Mouse (Mus musculus) embryo, embryonic 11.5 days (tissue): Measurements from ENCODE around the gene Usp13.
A peak's percentile ranks its signal among the peaks of the same experiment; 100 is the strongest.

Experiments
- DNase-seq: peaks from one replicate; pipeline ENCODE4 v3.0.0-alpha.2; 2012; ENCODE audit warnings: low read depth, low spot score

The Usp13 gene

DNA sequence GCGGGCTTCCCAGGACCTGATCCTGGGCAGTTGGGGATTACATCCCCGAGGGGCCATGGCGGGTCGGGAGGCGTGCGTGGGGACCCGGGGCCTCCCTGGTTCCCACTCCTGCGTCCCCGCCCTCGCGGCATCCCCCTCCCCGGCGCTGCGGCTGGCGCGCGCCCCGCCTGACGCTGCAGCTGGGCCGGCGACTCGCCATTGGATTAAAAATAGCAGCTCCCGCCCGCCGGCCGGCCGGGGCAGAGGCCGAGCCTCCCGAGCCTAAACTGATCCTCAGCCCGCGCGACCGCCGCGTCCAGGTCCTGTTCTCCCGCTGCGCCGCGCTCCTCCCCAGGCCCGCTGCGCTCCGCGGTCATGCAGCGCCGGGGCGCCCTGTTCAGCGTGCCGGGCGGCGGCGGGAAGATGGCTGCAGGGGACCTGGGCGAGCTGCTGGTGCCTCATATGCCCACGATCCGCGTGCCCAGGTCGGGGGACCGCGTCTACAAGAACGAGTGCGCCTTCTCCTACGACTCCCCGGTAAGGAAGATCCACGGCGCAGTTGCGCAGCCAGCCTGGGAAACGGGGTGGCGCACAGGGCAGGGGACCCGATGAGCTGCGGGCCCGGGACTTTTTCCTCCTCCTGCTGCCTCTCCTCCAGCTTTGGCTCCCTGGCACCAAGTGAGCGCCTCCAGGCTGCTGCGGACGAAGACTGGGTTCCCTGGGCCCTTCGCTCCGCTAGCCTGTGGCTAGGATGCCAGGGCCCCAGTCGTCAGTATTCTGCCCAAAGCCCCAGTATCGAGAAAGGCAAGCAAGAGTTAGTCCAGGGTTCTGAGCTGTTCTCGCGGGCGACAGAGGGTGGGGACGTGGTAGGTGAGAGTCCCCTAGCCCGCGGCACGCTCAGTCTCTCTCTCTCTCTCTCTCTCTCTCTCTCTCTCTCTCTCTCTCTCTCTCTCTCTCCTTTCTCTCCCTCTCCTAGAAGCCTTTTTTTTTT lies at the start of gene Usp13:
Usp13 (plus strand) TSS at position 190 of the 970 bp plus-strand sequence.
- peak; percentile 55 for DNase-seq

GRCm38 (mm10) chr3:32770781-32771180 lies 46.6 kb upstream of the Usp13 start:
- DNase-seq: no peak

DNA sequence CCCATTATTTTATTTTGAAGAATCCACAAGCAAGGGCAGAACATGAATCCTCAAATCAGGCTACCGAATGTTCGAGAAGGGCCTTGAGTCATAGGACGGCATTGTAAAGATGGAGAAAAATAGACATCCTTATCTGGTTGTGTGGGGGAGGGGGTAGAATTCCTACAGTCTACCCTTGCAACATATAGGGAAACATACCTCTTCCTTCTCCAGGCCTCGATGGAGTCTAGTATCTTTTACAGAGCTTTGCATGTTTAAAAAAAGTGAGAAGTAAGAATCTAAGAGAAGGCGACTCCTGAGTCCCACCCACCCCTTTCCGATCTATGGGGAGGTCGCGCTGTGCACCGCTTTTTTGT lies 367 bp upstream of the Usp13 start:
- DNase-seq: no peak

DNA sequence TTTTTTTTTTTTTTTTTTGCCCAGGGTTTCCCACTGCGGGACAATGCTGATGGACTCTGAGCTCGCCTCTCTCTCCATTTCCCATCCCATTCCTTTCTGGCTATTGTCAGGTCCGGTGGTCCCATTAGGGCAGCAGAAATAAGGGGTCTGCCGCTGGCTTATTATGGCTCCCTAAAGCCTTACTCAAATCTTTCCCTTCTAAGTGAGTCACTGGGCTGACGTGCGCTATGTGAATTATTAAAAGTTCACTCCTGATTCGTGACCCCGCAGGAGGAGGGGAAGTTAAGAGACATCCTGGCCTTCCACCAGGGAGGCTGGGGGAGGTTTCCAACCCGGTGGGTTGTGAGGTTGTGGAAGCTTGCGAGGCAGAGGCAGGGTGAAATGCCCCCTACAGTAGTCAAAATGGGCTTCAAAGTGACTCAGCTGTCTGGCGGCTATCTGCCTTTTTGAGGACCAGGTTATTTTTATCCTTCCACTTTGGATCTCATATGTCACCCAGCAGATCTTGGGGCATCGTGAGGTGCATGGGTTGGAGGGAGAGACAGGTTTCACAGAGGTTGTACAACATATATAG lies 1.1 kb downstream of the Usp13 start:
- DNase-seq: no peak

- no peak for DNase-seq
Measured at GRCm38 (mm10) chr3:32822620-32823019, 5.3 kb downstream of the Usp13 start.

- no peak for DNase-seq
Measured at GRCm38 (mm10) chr3:32824923-32825322, 7.6 kb downstream of the Usp13 start.

GRCm38 (mm10) chr3:32825964-32826479 lies 8.7 kb downstream of the Usp13 start:
- no peak for DNase-seq

GRCm38 (mm10) chr3:32826701-32827100 lies 9.4 kb downstream of the Usp13 start:
- DNase-seq: no peak

DNA sequence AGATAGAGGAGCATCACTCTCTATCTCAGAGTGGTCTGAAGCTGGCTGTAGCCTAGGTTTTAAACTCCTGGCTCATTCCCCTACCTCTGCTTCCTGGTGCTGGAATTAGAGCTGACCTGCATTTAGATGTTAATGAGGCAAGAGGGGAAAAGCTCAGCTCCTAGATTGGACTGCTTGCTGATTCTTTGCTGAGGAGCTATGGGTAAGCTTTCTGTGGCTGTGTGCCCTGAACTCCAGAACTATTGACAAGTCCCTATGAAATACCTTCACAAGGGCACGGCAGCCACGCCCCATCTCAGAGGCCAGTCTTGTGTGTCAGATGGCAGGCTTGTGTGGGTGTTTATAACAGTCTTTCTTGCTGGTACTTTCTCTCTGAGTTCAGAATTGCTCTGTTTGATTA lies 16.5 kb downstream of the Usp13 start:
- no peak for DNase-seq

DNA sequence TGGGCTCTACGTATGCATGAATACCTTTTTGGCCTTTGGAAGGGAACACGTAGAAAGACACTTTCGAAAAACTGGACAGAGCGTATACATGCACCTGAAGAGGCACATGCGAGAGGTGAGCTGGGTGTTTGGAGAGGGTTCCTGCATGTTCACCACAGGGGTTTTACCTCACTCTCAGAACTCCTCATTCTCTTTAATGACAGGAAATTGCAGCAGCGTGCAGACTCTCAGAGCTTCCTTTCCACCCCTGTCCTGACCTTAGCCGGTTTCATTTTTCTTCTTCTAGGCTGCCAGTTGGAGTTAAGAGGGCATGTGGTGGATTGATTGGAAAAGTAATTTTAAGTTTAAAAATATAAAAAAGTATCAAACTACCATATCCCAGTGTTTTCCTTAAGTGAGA lies 20.5 kb downstream of the Usp13 start:
- no peak for DNase-seq

DNA sequence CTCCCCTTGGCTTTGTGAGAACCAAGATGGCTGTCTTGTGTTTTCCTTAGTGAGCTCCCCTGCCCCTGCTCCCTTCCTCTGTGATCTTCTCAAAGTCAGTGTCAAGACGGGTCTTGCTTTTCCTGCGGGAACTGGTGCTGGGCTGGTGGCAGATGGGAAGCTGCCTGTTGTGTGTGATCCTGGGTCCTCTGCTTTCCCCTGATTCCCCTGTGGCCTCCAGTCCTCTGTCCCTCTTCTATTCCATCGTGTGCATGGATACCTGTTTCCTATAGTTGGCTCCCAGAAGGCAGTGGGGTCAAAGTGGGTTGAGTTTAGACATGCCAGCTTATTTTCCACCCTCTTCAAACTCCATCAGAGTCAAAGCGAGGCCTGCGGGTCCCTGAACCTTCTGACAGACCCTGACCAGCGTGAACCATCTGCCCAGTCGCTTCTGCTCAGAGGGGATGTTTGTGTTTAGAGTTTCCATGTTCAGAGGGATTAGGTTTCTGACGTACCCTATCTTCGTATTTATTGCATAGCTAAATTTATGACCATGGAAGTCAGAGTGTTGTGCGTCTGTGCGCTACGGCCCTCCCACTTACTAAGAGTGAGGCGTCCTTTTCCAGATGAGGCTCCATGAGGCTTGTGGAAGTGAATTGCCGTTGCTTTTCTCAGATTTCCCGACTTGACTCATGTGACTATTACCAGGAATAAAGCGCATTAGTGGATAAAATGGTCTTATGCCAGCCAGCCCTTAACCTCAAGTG lies 39.2 kb downstream of the Usp13 start:
- DNase-seq: no peak

DNA sequence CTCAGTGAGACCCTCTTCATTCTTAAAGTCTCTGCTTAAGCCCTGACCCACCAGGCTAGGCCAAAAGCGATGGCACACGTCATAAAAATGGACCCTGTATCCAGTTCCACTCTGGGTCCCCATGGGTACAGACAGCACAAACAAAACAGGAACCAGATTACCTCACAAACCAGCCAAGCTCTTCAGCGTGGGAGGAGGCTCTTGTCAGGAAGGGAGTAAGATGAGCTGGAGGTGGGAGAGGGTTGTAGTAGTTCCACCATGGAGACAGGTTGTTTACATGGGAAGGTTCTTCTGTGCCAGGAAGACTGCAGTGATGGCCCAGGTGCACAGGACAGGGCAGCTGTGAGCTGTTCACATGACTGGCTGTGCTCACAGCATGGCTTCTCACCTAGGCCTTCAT lies 53.7 kb downstream of the Usp13 start:
- no peak for DNase-seq

DNA sequence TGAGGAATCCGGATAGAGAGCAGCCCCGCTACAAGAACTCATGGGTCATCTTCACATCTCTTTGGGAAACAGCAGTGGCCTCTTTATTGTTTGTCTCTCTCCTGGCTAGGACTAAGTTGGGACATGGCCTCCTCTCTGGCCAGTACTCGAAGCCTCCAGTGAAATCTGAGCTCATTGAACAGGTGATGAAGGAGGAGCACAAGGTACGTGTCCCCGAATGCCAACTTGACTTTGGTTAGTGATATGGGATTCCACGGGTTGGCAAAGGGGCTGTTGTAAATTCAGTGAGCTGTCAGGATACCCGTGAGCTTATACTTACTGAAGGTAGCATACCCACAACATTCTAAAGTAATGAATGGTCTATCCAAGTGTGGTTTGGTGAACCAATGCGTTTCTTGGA lies 69.0 kb downstream of the Usp13 start:
- DNase-seq: no peak

DNA sequence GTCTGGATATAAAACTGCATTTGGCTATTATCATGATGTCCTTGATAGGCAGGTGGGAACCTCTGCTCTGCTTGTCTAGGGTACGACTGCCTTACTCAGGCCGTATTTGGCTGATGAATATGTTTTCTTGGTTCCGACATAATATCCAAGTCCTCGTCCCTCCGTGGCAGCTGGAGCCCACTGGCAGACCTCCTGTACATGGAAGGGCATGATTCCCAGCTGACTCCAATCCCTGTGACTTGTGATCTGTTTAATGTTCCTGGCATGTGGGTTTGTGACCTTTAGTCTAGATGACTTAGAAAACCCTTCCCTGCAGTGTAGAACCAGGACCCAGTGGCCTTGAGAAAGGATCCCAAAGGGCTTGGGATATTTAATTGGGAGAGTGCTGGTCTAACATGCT lies 71.5 kb downstream of the Usp13 start:
- DNase-seq: no peak

- no peak for DNase-seq
Measured at GRCm38 (mm10) chr3:32890174-32890573, 72.8 kb downstream of the Usp13 start.

- no peak for DNase-seq
Measured at GRCm38 (mm10) chr3:32903462-32903861, 86.1 kb downstream of the Usp13 start.

DNA sequence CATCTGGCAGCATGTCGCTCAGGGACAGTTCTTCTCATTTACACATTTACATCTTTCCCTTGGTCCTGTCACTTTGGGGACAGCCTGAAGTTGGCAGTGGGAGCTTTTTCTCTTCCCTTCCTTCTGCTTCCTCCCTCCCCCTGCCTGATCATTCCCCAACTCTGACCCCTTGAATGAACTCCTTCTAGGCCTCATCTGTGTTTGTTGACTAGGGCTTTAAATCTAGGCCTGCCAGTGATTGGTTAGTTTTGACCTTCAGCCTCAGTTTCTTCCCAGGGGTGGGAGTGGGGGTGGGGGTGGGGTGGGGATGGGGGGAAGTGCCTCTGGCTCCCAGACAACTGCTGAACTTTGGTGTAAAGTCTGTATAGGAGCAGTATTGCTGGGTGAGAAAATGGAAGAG lies 87.3 kb downstream of the Usp13 start:
- DNase-seq: no peak

DNA sequence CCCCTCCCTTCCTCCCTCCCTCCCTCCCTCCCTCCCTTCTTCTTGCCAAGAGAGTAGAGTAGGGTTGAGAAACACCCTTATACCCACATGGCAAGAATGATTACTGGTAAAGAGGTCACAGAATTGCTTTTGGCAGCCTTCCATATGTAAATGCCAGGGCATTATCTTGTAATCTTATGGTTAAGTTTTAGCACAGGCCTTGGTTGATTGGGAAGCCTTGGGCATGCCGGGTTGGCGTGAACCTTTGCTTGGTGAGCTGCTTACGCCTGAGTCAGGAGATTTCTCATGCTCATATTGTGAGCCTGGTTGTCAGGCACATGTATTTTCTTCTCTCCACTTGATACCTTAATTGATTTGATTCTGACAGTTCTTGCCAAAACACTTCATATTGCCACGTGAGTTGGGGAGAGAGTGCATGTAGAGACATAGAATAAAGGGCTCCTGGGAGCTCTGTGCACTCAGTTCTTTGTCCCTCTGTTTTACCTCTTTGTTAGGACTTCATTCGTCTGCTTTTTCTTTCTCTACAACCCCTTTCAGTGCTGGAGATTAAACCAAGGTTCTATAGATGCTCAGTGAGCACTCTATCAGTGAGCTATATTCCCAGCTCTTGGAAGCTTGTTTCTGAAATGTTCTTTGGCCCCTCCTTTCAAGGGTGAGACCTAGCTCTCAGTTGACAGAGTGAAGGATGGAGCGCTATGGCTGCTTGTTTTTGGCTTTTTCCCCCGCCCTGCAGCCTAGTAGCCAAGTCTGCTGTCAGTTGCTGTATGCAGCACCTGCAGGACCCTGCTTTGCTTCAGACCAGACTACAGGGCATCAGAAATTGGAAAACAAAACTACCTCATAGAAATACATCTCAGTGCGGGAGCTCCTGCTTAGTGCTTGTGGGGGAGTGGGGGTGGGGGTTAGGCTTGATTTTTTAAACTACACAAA lies 88.8 kb downstream of the Usp13 start:
- DNase-seq: no peak

DNA sequence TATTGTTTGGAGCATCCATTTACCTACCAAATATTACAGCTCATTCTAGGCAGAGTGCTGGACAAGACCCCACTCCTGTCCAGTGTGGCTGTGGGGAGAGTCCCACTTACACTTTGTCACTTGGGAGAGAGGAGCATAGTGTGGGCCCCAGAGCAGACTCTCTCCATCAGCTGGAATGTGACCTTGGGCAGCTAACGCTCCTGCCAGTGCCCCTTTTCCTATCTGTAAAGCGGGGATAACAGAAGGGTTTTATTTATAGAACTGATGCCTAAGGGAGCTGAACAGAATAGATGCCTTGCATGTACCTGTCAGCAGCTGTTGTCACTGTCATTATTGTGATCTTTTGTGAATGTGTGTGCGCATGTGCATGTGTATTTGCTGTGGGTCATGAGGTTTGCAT lies 91.1 kb downstream of the Usp13 start:
- no peak for DNase-seq

DNA sequence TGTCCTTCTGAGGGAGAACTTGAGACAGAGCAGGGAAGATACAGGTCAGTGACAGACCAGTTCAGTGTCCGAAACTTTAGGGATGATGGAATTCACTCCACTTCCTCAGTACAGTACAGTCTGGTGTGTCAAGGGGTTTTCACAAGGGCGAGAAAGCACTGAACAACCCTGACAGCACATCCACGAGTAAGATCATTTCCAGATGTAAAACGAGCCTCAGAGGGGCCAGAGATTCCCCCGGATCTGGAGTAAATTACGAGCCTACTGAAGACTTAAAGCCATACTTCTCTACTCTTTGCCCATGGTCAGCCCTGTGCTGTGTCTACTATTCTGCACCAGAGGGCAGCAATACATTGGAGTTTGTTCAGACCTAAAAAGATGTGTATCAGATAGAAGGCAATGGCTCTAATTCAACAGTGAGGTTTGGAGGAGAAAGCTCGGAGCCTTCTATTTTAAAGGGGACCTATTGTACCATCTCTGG lies 92.8 kb downstream of the Usp13 start:
- DNase-seq: peak; percentile 32

- DNase-seq: no peak
Measured at GRCm38 (mm10) chr3:32924168-32924567, 106.8 kb downstream of the Usp13 start.
